Mouse (Mus musculus): ENCODE measurements around the gene Kcnq5.
"Not testable (repeated sequence)": the region's sequence is repeated elsewhere in the genome, so short reads cannot be mapped to it uniquely, and the experiment has no call there.

Gene Kcnq5

GRCm38 (mm10) chr1:21660840-21661239 is 300.9 kb downstream of the Kcnq5 start:
- DNase-seq (ENCODE audit: extremely low read depth, insufficient read length, low spot score): no peak

GRCm38 (mm10) chr1:21650820-21651219 is 310.9 kb downstream of the Kcnq5 start:
- DNase-seq (ENCODE audit: extremely low read depth, insufficient read length, low spot score): no peak

GRCm38 (mm10) chr1:21635406-21635805 is 326.3 kb downstream of the Kcnq5 start:
- DNase-seq (ENCODE audit: extremely low read depth, insufficient read length, low spot score): no peak

GRCm38 (mm10) chr1:21634013-21634412 is 327.7 kb downstream of the Kcnq5 start:
- no peak for DNase-seq (ENCODE audit: extremely low read depth, insufficient read length, low spot score)

DNA sequence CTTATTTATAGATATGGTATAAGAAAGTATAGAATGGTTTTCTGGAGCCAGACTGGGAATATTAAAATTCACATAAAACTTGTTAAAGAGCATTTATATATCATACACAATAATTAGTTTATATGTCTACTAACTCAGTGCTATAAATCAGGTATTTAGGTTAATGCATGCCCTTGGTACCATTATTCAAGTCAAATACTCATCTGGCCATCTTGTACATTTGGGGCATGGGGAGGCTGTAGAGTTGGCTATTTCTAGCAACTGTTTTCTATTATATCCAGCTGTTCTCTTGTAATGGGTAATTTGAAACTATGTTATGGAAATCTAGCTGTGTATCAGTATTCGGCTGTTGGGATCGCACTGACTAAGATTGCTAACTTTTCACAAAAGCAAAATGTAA is 339.3 kb downstream of the Kcnq5 start:
- DNase-seq (ENCODE audit: extremely low read depth, insufficient read length, low spot score): no peak

- no peak for DNase-seq (ENCODE audit: extremely low read depth, insufficient read length, low spot score)
These were observed 339.7 kb downstream of the Kcnq5 start for GRCm38 (mm10) chr1:21622039-21622438.

DNA sequence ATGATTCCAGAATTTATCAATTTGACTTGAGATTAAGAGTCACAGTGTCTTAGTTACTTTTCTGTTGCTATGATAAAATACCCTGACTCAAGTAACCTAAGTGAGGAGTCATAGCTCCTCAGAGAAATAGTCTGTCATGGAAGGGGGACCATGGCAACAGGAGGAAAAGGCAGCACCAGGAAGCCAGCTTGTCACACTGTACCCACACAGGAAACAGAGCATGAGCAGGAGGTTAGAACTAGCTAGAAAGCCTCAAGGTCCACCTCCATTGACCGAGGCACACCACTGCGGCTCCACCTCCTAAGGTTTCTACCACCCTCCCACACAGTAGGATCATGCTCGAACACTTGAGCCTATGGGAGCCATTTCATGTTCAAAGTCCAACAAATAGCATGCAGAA is 343.0 kb downstream of the Kcnq5 start:
- no peak for DNase-seq (ENCODE audit: extremely low read depth, insufficient read length, low spot score)

- no peak for DNase-seq (ENCODE audit: extremely low read depth, insufficient read length, low spot score)
These were observed 345.1 kb downstream of the Kcnq5 start for GRCm38 (mm10) chr1:21616666-21617065.

GRCm38 (mm10) chr1:21613933-21614332 is 347.8 kb downstream of the Kcnq5 start:
- peak; percentile 15 for DNase-seq (ENCODE audit: extremely low read depth, insufficient read length, low spot score)

DNA sequence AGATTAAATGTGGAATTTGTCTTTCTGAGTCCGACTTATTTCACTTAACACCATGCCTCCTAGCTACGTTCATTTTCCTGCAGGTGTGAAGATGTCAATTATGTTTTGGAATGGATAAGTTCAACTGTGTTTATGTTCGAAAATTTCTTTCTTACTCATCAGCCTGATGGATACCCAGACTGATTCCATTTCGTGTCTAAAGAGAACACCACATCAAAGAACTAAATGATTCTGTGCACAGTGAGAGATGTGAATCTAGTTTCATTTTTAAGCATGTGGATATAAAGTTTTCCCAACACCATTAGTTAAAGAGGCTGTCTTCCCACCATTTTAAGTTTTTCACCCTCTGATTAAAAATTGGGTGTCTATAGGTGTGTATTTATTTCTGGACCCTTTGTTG is 357.7 kb downstream of the Kcnq5 start:
- DNase-seq (ENCODE audit: extremely low read depth, insufficient read length, low spot score): no peak

DNA sequence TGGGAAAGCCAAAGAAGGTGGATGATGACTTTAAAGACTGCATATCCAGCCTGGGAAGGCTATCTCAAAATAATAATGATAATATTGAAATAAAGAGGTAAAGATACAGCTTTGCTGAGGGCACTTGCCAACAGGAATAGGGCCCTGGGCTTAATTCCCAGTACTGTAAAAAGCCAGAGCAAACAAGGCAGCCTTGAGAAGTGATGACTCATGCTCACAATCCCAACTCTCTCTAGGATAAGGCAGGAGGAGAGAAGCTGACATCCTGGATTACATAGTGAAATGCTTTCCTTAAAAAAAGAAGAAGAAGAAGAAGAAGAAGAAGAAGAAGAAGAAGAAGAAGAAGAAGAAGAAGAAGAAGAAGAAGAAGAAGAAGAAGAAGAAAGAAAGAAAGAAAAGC is 359.2 kb downstream of the Kcnq5 start:
- no peak for DNase-seq (ENCODE audit: extremely low read depth, insufficient read length, low spot score)

DNA sequence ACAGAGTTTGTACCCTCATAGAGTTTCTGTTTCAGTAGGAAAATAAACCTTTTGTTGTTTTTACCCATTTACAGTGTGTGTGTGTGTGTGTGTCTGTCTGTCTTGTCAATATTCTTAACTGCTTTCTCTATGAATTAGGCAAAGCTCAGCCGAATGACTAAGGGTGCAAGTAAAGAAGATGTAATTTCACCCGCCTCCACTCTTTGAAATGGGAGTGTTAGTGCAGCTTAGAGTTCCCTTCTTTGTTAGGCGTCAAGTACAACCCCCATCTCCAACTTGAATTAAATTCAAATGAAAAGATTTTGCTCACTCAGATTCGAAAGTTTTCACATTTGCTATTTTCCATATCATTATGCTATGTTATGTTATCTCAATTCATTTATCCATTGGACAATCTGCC is 361.1 kb downstream of the Kcnq5 start:
- DNase-seq (ENCODE audit: extremely low read depth, insufficient read length, low spot score): no peak

GRCm38 (mm10) chr1:21593872-21594271 is 367.9 kb downstream of the Kcnq5 start:
- DNase-seq (ENCODE audit: extremely low read depth, insufficient read length, low spot score): no peak

- not testable (repeated sequence) for DNase-seq (ENCODE audit: extremely low read depth, insufficient read length, low spot score)
These were observed 394.3 kb downstream of the Kcnq5 start for GRCm38 (mm10) chr1:21567397-21567796.

GRCm38 (mm10) chr1:21554630-21555029 is 407.1 kb downstream of the Kcnq5 start:
- DNase-seq (ENCODE audit: extremely low read depth, insufficient read length, low spot score): no peak

DNA sequence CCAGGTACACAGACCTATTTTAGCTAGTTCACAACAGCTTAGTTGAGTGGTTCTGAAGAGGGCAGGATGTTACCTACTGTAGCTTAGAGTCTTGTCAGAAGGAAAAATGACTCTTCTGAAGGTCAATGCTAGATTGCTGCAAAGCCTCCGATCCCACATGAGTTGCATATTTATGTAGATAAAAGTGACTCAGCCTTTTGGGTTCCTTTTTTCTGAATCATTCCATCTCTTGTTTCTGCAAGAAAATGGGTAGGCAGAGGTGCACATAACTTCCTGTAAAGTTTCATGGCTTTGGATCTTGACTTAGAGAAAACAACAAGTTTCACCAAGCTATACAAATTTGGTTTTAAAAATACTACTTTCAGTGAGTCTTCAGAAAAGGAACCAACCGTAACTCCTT is 409.0 kb downstream of the Kcnq5 start:
- DNase-seq (ENCODE audit: extremely low read depth, insufficient read length, low spot score): peak; percentile 2

- DNase-seq (ENCODE audit: extremely low read depth, insufficient read length, low spot score): no peak
These were observed 417.8 kb downstream of the Kcnq5 start for GRCm38 (mm10) chr1:21543909-21544308.

DNA sequence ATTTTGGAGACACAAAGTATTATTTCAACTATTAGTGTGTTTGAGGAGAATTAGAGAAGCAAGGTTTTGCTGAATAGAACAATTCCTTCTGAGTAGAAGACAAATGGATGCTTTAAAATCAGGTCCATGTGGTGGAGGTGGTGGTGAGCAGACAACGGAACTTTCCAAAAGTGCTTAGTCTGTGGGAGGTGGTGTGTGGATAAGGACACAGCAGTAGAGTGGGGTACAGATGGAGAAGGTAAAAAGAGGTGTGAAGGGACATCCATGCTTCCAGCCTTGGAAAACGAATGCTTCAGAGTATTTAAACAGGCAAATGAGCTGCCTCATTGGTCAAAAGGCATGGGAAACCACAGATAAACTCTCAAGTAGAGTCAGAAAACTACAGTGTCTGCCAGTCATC is 422.3 kb downstream of the Kcnq5 start:
- no peak for DNase-seq (ENCODE audit: extremely low read depth, insufficient read length, low spot score)

GRCm38 (mm10) chr1:21530823-21531222 is 430.9 kb downstream of the Kcnq5 start:
- no peak for DNase-seq (ENCODE audit: extremely low read depth, insufficient read length, low spot score)

DNA sequence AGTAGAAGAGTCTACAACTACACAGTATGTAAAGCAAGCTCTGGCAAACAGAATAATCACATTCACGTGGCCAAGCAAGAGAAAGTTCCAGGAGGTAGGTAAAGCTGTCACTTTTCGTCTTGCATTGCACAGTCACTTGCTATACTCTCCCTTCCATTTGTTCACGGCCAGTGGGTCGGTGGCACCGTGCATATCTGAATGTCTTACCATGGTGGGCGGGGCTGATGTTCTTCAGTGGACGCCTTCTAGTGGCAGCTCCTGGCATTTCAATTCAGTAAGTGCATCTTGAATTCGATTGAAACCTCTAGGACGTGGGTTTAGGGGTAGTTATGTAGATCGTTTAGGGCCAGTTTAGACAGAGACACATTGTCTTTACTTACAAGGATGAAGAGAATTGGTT is 439.7 kb downstream of the Kcnq5 start:
- no peak for DNase-seq (ENCODE audit: extremely low read depth, insufficient read length, low spot score)

- DNase-seq (ENCODE audit: extremely low read depth, insufficient read length, low spot score): no peak
These were observed 440.3 kb downstream of the Kcnq5 start for GRCm38 (mm10) chr1:21521475-21521874.

DNA sequence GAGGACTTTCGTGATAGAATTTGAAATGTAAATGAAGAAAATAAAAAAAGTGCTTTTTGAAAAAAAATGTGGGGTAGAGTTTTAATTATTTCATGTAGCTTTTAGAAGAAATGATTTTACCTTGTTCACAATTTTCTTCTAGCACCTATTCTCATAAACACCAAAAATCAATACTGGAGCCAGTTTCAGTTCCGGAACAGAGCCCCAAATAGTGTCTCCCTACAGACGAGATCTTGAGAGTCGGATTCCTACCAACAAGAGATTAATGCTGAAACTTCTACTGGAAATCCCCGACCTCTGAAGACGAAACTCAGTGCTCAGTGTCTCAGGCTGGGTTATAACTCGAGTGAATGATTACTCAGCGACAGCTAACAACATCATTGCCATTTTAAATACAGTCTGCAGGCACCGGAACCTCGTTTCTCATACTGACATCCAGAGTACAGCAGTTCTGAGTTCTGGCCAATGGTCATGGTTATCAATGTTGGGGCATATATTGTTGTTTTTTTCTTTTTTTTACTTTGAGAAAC is 441.6 kb downstream of the Kcnq5 start:
- no peak for DNase-seq (ENCODE audit: extremely low read depth, insufficient read length, low spot score)

DNA sequence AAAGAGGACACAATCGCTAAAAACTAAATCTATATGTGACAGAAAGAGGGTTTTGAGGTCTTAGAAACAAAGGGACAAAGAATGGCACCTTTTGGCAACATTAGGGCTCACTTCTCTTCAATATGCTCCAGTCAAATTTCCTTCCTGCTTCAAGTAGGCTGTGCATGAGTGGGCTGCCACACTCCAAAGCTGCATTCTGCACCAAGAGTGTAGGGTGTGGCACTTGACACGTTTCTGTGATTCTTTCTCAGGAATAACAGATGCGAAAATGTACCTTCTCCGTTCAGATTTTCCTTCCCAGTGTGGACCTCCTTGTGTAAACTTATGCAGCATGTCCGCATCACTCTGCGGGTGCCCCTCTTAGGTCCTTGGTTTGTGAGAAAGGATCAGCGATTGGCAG is 455.1 kb downstream of the Kcnq5 start:
- DNase-seq (ENCODE audit: extremely low read depth, insufficient read length, low spot score): no peak
